Mouse (Mus musculus) neural tube, embryonic 13.5 days (tissue): ENCODE measurements at regions not wholly inside any gene's neighbourhood (a gene's known extent, or its start where the extent isn't known, plus 50 kb on each side); places are given as distances from the start of the nearest gene placed in this dataset.

Source experiments
- ATAC-seq: fragments of 200-750 bp; cut with Nextera tagmentation; 2 replicates; pipeline ENCODE4 v1.8.0; 2017; ENCODE audit warnings: low read depth, mild to moderate bottlenecking, moderate TSS enrichment, moderate library complexity
- H3K27ac ChIP-seq: fragments of 300-500 bp; sonication (generic); replicated peaks from 2 replicates; pipeline ENCODE4 v1.5.1; 2015; ENCODE audit warnings: moderate library complexity, mild to moderate bottlenecking, inconsistent platforms
- H3K27me3 ChIP-seq: fragments of 300-500 bp; sonication (generic); 2 replicates; pipeline ENCODE4 v1.6.1; 2015; ENCODE audit warnings: mild to moderate bottlenecking, inconsistent platforms
- H3K36me3 ChIP-seq: fragments of 300-500 bp; sonication (generic); 2 replicates; pipeline ENCODE4 v1.6.1; 2015; ENCODE audit warnings: mild to moderate bottlenecking, inconsistent platforms
- H3K4me1 ChIP-seq: fragments of 300-500 bp; sonication (generic); replicated peaks from 2 replicates; pipeline ENCODE4 v1.6.1; 2015; ENCODE audit warnings: inconsistent platforms
- H3K4me2 ChIP-seq: fragments of 300-500 bp; sonication (generic); 2 replicates; pipeline ENCODE4 v1.6.1; 2015; ENCODE audit warnings: inconsistent platforms, mild to moderate bottlenecking, moderate library complexity
- H3K4me3 ChIP-seq: fragments of 300-500 bp; sonication (generic); 2 replicates; pipeline ENCODE4 v1.5.1; 2015; ENCODE audit warnings: mild to moderate bottlenecking, inconsistent platforms
- H3K9ac ChIP-seq: fragments of 300-500 bp; sonication (generic); 2 replicates; pipeline ENCODE4 v1.6.1; 2015; ENCODE audit warnings: moderate library complexity, mild to moderate bottlenecking, inconsistent platforms
- H3K9me3 ChIP-seq: fragments of 300-500 bp; sonication (generic); 2 replicates; pipeline ENCODE4 v1.6.1; 2016; ENCODE audit warnings: inconsistent platforms
- WGBS: fragments of 180-500 bp; shearing (Covaris S2); methylation state at CpG from one replicate; pipeline ENCODE4 v1.1.7; 2015; 5-methylcytosine and 5-hydroxymethylcytosine counted together

- WGBS: 84% methylated on average over 5 of the region's 5 CpGs
- Histone ChIP-seq H3K4me2 (no peak overlapping the region), H3K4me3 (no peak overlapping the region), H3K27ac (no peak overlapping the region), H3K4me1 (no peaks in the 10 kb centered on the region), H3K9ac (no peak overlapping the region), H3K36me3 (no peaks in the 10 kb centered on the region), H3K9me3 (no peaks in the 10 kb centered on the region), H3K27me3 (no peaks in the 10 kb centered on the region)
- no peak for ATAC-seq
Measured at GRCm38 (mm10) chr4:64901091-64901845, 222.7 kb upstream of the Pappa start.

- no peaks in the 10 kb centered on the region for H3K9me3 ChIP-seq
- no peak overlapping the region for H3K4me2 ChIP-seq
- no peak for ATAC-seq
- H3K4me1 ChIP-seq: no peaks in the 10 kb centered on the region
- no peak overlapping the region for H3K9ac ChIP-seq
- no peaks in the 10 kb centered on the region for H3K36me3 ChIP-seq
- no peak overlapping the region for H3K27ac ChIP-seq
- no peaks in the 10 kb centered on the region for H3K27me3 ChIP-seq
- no peak overlapping the region for H3K4me3 ChIP-seq
Measured at GRCm38 (mm10) chr4:64923751-64924150, 200.2 kb upstream of the Pappa start.

- Histone ChIP-seq H3K4me2 (no peak overlapping the region), H3K36me3 (no peaks in the 10 kb centered on the region), H3K9me3 (no peaks in the 10 kb centered on the region), H3K4me3 (no peak overlapping the region), H3K9ac (no peak overlapping the region), H3K4me1 (no peaks in the 10 kb centered on the region), H3K27me3 (no peaks in the 10 kb centered on the region), H3K27ac (no peak overlapping the region)
- no peak for ATAC-seq
- 79% methylated on average over 2 of the region's 2 CpGs for WGBS
Measured at GRCm38 (mm10) chr4:64928553-64928952, 195.4 kb upstream of the Pappa start.

- no peak for ATAC-seq
- no peaks in the 10 kb centered on the region for H3K9me3 ChIP-seq
- no peaks in the 10 kb centered on the region for H3K4me1 ChIP-seq
- no peak overlapping the region for H3K4me2 ChIP-seq
- no peak overlapping the region for H3K27ac ChIP-seq
- no peaks in the 10 kb centered on the region for H3K27me3 ChIP-seq
- H3K4me3 ChIP-seq: no peak overlapping the region
- no peaks in the 10 kb centered on the region for H3K36me3 ChIP-seq
- no peak overlapping the region for H3K9ac ChIP-seq
Measured at GRCm38 (mm10) chr4:64945547-64945946, 178.4 kb upstream of the Pappa start.

- no peaks in the 10 kb centered on the region for H3K36me3 ChIP-seq
- no peak for ATAC-seq
- no peaks in the 10 kb centered on the region for H3K27me3 ChIP-seq
- no peak overlapping the region for H3K27ac ChIP-seq
- H3K4me1 ChIP-seq: no peaks in the 10 kb centered on the region
- no peak overlapping the region for H3K9ac ChIP-seq
- H3K9me3 ChIP-seq: no peaks in the 10 kb centered on the region
- no peak overlapping the region for H3K4me2 ChIP-seq
- no peak overlapping the region for H3K4me3 ChIP-seq
Measured at GRCm38 (mm10) chr4:64952651-64953050, 171.3 kb upstream of the Pappa start.

GRCm38 (mm10) chr4:64958843-64959242 is 165.1 kb upstream of the Pappa start:
- no peak overlapping the region for H3K4me2 ChIP-seq
- no peaks in the 10 kb centered on the region for H3K36me3 ChIP-seq
- H3K4me3 ChIP-seq: no peak overlapping the region
- no peaks in the 10 kb centered on the region for H3K4me1 ChIP-seq
- no peak for ATAC-seq
- H3K27me3 ChIP-seq: no peaks in the 10 kb centered on the region
- 77% methylated on average over 4 of the region's 4 CpGs for WGBS
- H3K9ac ChIP-seq: no peak overlapping the region
- H3K27ac ChIP-seq: no peak overlapping the region
- no peaks in the 10 kb centered on the region for H3K9me3 ChIP-seq

- 82% methylated on average over 4 of the region's 4 CpGs for WGBS
- no peak for ATAC-seq
- H3K9me3 ChIP-seq: no peaks in the 10 kb centered on the region
- H3K27ac ChIP-seq: no peak overlapping the region
- H3K36me3 ChIP-seq: no peaks in the 10 kb centered on the region
- no peak overlapping the region for H3K9ac ChIP-seq
- H3K4me2 ChIP-seq: no peak overlapping the region
- H3K4me1 ChIP-seq: no peaks in the 10 kb centered on the region
- H3K27me3 ChIP-seq: no peaks in the 10 kb centered on the region
- no peak overlapping the region for H3K4me3 ChIP-seq
Measured at GRCm38 (mm10) chr4:64961796-64962195, 162.2 kb upstream of the Pappa start.
